Mouse (Mus musculus): ENCODE data around the gene Ehbp1l1. TPM values are rescaled to one million over a fixed set of nuclear protein-coding genes. Genes with fewer than 3 reads are reported as not detected.

The Ehbp1l1 gene
- polyA plus RNA-seq, 1 experiment from 2014 or later, result 25.0 TPM

- no peak overlapping the region for H3K4me2 ChIP-seq (replicated peaks; ENCODE audit: low read depth, low read length)
- no peak overlapping the region for H3K27ac ChIP-seq (ENCODE audit: low read length)
- no peaks in the 10 kb centered on the region for H3K27me3 ChIP-seq (ENCODE audit: insufficient read depth, low read length)
- ATAC-seq (ENCODE audit: low FRiP score, low TSS enrichment), result no peak
- no peaks in the 10 kb centered on the region for H3K9me3 ChIP-seq (ENCODE audit: low read length)
- no peak overlapping the region for H3K9ac ChIP-seq (replicated peaks; ENCODE audit: low read length)
- 95% methylated on average over 19 of the region's 19 CpGs for WGBS
- H3K4me3 ChIP-seq (ENCODE audit: low read length), result no peak overlapping the region
- peaks cover 14% of the 10 kb centered on the region for H3K4me1 ChIP-seq (ENCODE audit: insufficient read depth, low read length)
- H3K36me3 ChIP-seq (ENCODE audit: insufficient read depth, low read length), result peaks cover 47% of the 10 kb centered on the region
These were observed 40.7 kb downstream of the Ehbp1l1 start for GRCm38 (mm10) chr19:5685431-5685830.

- peaks cover 48% of the 10 kb centered on the region for H3K36me3 ChIP-seq (ENCODE audit: insufficient read depth, low read length)
- no peak overlapping the region for H3K4me2 ChIP-seq (replicated peaks; ENCODE audit: low read depth, low read length)
- H3K9ac ChIP-seq (replicated peaks; ENCODE audit: low read length), result no peak overlapping the region
- H3K4me1 ChIP-seq (ENCODE audit: insufficient read depth, low read length), result peaks cover 10% of the 10 kb centered on the region
- no peaks in the 10 kb centered on the region for H3K27me3 ChIP-seq (ENCODE audit: insufficient read depth, low read length)
- H3K4me3 ChIP-seq (ENCODE audit: low read length), result no peak overlapping the region
- ATAC-seq (ENCODE audit: low FRiP score, low TSS enrichment), result no peak
- no peaks in the 10 kb centered on the region for H3K9me3 ChIP-seq (ENCODE audit: low read length)
- 95% methylated on average over 13 of the region's 13 CpGs for WGBS
- no peak overlapping the region for H3K27ac ChIP-seq (ENCODE audit: low read length)
These were observed 41.1 kb downstream of the Ehbp1l1 start for GRCm38 (mm10) chr19:5684985-5685384.

GRCm38 (mm10) chr19:5684236-5684635, 41.9 kb downstream of the Ehbp1l1 start:
- H3K27me3 ChIP-seq (ENCODE audit: insufficient read depth, low read length), result no peaks in the 10 kb centered on the region
- no peak overlapping the region for H3K4me2 ChIP-seq (replicated peaks; ENCODE audit: low read depth, low read length)
- no peak overlapping the region for H3K9ac ChIP-seq (replicated peaks; ENCODE audit: low read length)
- ATAC-seq (ENCODE audit: low FRiP score, low TSS enrichment), result no peak
- H3K9me3 ChIP-seq (ENCODE audit: low read length), result no peaks in the 10 kb centered on the region
- 90% methylated on average over 12 of the region's 12 CpGs for WGBS
- no peak overlapping the region for H3K4me3 ChIP-seq (ENCODE audit: low read length)
- no peak overlapping the region for H3K27ac ChIP-seq (ENCODE audit: low read length)
- peaks cover 10% of the 10 kb centered on the region for H3K4me1 ChIP-seq (ENCODE audit: insufficient read depth, low read length)
- peaks cover 55% of the 10 kb centered on the region for H3K36me3 ChIP-seq (ENCODE audit: insufficient read depth, low read length)

- H3K9me3 ChIP-seq (ENCODE audit: low read length), result no peaks in the 10 kb centered on the region
- H3K36me3 ChIP-seq (ENCODE audit: insufficient read depth, low read length), result peaks cover 72% of the 10 kb centered on the region
- no peaks in the 10 kb centered on the region for H3K27me3 ChIP-seq (ENCODE audit: insufficient read depth, low read length)
- H3K4me2 ChIP-seq (replicated peaks; ENCODE audit: low read depth, low read length), result no peak overlapping the region
- no peak overlapping the region; the same call in 1 of the 2 replicates for H3K27ac ChIP-seq (ENCODE audit: low read length)
- WGBS, result 47% methylated on average over 4 of the region's 4 CpGs
- no peak overlapping the region for H3K9ac ChIP-seq (replicated peaks; ENCODE audit: low read length)
- no peaks in the 10 kb centered on the region for H3K4me1 ChIP-seq (ENCODE audit: insufficient read depth, low read length)
- no peak for ATAC-seq (ENCODE audit: low FRiP score, low TSS enrichment)
- H3K4me3 ChIP-seq (ENCODE audit: low read length), result no peak overlapping the region
These were observed 45.7 kb downstream of the Ehbp1l1 start for GRCm38 (mm10) chr19:5680432-5680831.

- no peak overlapping the region for H3K27ac ChIP-seq (ENCODE audit: low read length)
- H3K4me3 ChIP-seq (ENCODE audit: low read length), result no peak overlapping the region
- H3K36me3 ChIP-seq (ENCODE audit: insufficient read depth, low read length), result peaks cover 59% of the 10 kb centered on the region
- no peaks in the 10 kb centered on the region for H3K27me3 ChIP-seq (ENCODE audit: insufficient read depth, low read length)
- no peaks in the 10 kb centered on the region for H3K9me3 ChIP-seq (ENCODE audit: low read length)
- H3K4me1 ChIP-seq (ENCODE audit: insufficient read depth, low read length), result peaks cover 7% of the 10 kb centered on the region
- H3K9ac ChIP-seq (replicated peaks; ENCODE audit: low read length), result no peak overlapping the region
- ATAC-seq (ENCODE audit: low FRiP score, low TSS enrichment), result no peak
- H3K4me2 ChIP-seq (replicated peaks; ENCODE audit: low read depth, low read length), result no peak overlapping the region
- WGBS, result 94% methylated on average over 4 of the region's 4 CpGs
These were observed 57.7 kb downstream of the Ehbp1l1 start for GRCm38 (mm10) chr19:5668372-5668771.

GRCm38 (mm10) chr19:5666386-5666785, 59.7 kb downstream of the Ehbp1l1 start:
- 91% methylated on average over 18 of the region's 18 CpGs for WGBS
- no peak overlapping the region for H3K9ac ChIP-seq (replicated peaks; ENCODE audit: low read length)
- H3K9me3 ChIP-seq (ENCODE audit: low read length), result no peaks in the 10 kb centered on the region
- H3K4me1 ChIP-seq (ENCODE audit: insufficient read depth, low read length), result peaks cover 25% of the 10 kb centered on the region
- no peak for ATAC-seq (ENCODE audit: low FRiP score, low TSS enrichment)
- no peak overlapping the region for H3K27ac ChIP-seq (ENCODE audit: low read length)
- H3K36me3 ChIP-seq (ENCODE audit: insufficient read depth, low read length), result peaks cover 39% of the 10 kb centered on the region
- no peak overlapping the region for H3K4me2 ChIP-seq (replicated peaks; ENCODE audit: low read depth, low read length)
- no peak overlapping the region for H3K4me3 ChIP-seq (ENCODE audit: low read length)
- no peaks in the 10 kb centered on the region for H3K27me3 ChIP-seq (ENCODE audit: insufficient read depth, low read length)

- H3K36me3 ChIP-seq (ENCODE audit: insufficient read depth, low read length), result peaks cover 32% of the 10 kb centered on the region
- H3K4me3 ChIP-seq (ENCODE audit: low read length), result no peak overlapping the region
- H3K4me1 ChIP-seq (ENCODE audit: insufficient read depth, low read length), result peaks cover 27% of the 10 kb centered on the region
- ATAC-seq (ENCODE audit: low FRiP score, low TSS enrichment), result no peak
- H3K27ac ChIP-seq (ENCODE audit: low read length), result no peak overlapping the region
- H3K27me3 ChIP-seq (ENCODE audit: insufficient read depth, low read length), result no peaks in the 10 kb centered on the region
- no peak overlapping the region for H3K4me2 ChIP-seq (replicated peaks; ENCODE audit: low read depth, low read length)
- no peaks in the 10 kb centered on the region for H3K9me3 ChIP-seq (ENCODE audit: low read length)
- H3K9ac ChIP-seq (replicated peaks; ENCODE audit: low read length), result no peak overlapping the region
- 92% methylated on average over 15 of the region's 15 CpGs for WGBS
These were observed 60.7 kb downstream of the Ehbp1l1 start for GRCm38 (mm10) chr19:5665465-5665864.

GRCm38 (mm10) chr19:5664669-5665257, 61.4 kb downstream of the Ehbp1l1 start:
- H3K27me3 ChIP-seq (ENCODE audit: insufficient read depth, low read length), result no peaks in the 10 kb centered on the region
- no peak for ATAC-seq (ENCODE audit: low FRiP score, low TSS enrichment)
- H3K9ac ChIP-seq (replicated peaks; ENCODE audit: low read length), result no peak overlapping the region
- H3K4me3 ChIP-seq (ENCODE audit: low read length), result no peak overlapping the region
- 95% methylated on average over 10 of the region's 10 CpGs for WGBS
- H3K27ac ChIP-seq (ENCODE audit: low read length), result no peak overlapping the region
- H3K4me1 ChIP-seq (ENCODE audit: insufficient read depth, low read length), result peaks cover 27% of the 10 kb centered on the region
- H3K36me3 ChIP-seq (ENCODE audit: insufficient read depth, low read length), result peaks cover 28% of the 10 kb centered on the region
- no peak overlapping the region for H3K4me2 ChIP-seq (replicated peaks; ENCODE audit: low read depth, low read length)
- no peaks in the 10 kb centered on the region for H3K9me3 ChIP-seq (ENCODE audit: low read length)

- no peaks in the 10 kb centered on the region for H3K9me3 ChIP-seq (ENCODE audit: low read length)
- peak within 1 kb of the TSS; percentile 60 for H3K4me2 ChIP-seq (replicated peaks; ENCODE audit: low read depth, low read length)
- H3K9ac ChIP-seq (replicated peaks; ENCODE audit: low read length), result peak within 1 kb of the TSS; percentile 72
- ATAC-seq (ENCODE audit: low FRiP score, low TSS enrichment), result peak; percentile 95
- no peaks in the 10 kb centered on the region for H3K27me3 ChIP-seq (ENCODE audit: insufficient read depth, low read length)
- 2% methylated on average over 31 of the region's 32 CpGs for WGBS
- peak within 1 kb of the TSS; percentile 61 for H3K4me3 ChIP-seq (ENCODE audit: low read length)
- peaks cover 32% of the 10 kb centered on the region for H3K36me3 ChIP-seq (ENCODE audit: insufficient read depth, low read length)
- peaks cover 27% of the 10 kb centered on the region for H3K4me1 ChIP-seq (ENCODE audit: insufficient read depth, low read length)
- peak within 1 kb of the TSS; percentile 92 for H3K27ac ChIP-seq (ENCODE audit: low read length)
These were observed 62.9 kb downstream of the Ehbp1l1 start, which contains the start of gene Sipa1 for GRCm38 (mm10) chr19:5662981-5663913. Gene Sipa1 (minus strand): TSS chr19:5663707.

- no peak for ATAC-seq (ENCODE audit: low FRiP score, low TSS enrichment)
- H3K27ac ChIP-seq (ENCODE audit: low read length), result peak overlapping the region; percentile 92
- H3K9me3 ChIP-seq (ENCODE audit: low read length), result no peaks in the 10 kb centered on the region
- peak overlapping the region; percentile 61 for H3K4me3 ChIP-seq (ENCODE audit: low read length)
- H3K4me1 ChIP-seq (ENCODE audit: insufficient read depth, low read length), result peaks cover 31% of the 10 kb centered on the region
- WGBS, result 55% methylated on average over 8 of the region's 8 CpGs
- H3K36me3 ChIP-seq (ENCODE audit: insufficient read depth, low read length), result peaks cover 36% of the 10 kb centered on the region
- H3K4me2 ChIP-seq (replicated peaks; ENCODE audit: low read depth, low read length), result peak overlapping the region; percentile 60
- peak overlapping the region; percentile 72 for H3K9ac ChIP-seq (replicated peaks; ENCODE audit: low read length)
- H3K27me3 ChIP-seq (ENCODE audit: insufficient read depth, low read length), result no peaks in the 10 kb centered on the region
These were observed 63.8 kb downstream of the Ehbp1l1 start for GRCm38 (mm10) chr19:5662310-5662709.

Measured in kidney, embryonic 16.5 days (tissue).